Mouse (Mus musculus) CD4-positive, CD25-positive, alpha-beta regulatory T cell, adult 2 months (primary cell): ENCODE data around the gene Gzmd.

Source experiments
- DNase-seq: peaks from one replicate; pipeline ENCODE4 v3.0.0-alpha.2; 2012; ENCODE audit warnings: low read depth, low spot score

Gene Gzmd

DNA sequence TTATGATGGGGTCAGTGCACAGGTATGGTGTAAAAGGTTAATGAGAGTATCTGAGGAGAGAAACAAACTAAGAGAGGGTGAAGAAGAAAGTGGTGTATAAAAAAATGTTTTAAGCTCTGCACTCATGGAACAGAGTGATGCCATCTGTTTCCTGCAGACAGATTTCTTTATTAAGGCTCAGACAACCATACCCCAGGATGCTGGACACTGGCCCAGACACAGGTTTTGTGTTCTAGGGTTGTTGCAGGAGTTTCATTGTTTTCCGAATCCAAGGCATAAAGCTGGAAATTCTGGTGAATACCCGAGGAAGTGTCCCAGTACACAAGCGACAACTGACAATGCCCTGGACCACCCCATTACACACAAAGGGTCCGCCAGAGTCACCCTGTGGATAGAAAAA is 50.4 kb downstream of the Gzmd start:
- no peak for DNase-seq
